Mouse (Mus musculus) thymus, postnatal 14 days (tissue): Measurements from ENCODE around the gene Cds2.
"Not testable (repeated sequence)": the region's sequence is repeated elsewhere in the genome, so short reads cannot be mapped to it uniquely, and the experiment has no call there.

Experiments used
- DNase-seq: peaks from one replicate; pipeline ENCODE4 v3.0.0; 2021

The Cds2 gene

GRCm38 (mm10) chr2:132269217-132269616 lies 6.3 kb downstream of the Cds2 start:
- no peak for DNase-seq

- DNase-seq: no peak
Measured at GRCm38 (mm10) chr2:132270331-132270951, 7.5 kb downstream of the Cds2 start.

GRCm38 (mm10) chr2:132272694-132273389 lies 9.9 kb downstream of the Cds2 start:
- no peak for DNase-seq

- no peak for DNase-seq
Measured at GRCm38 (mm10) chr2:132275527-132275926, 12.6 kb downstream of the Cds2 start.

GRCm38 (mm10) chr2:132276249-132276648 lies 13.3 kb downstream of the Cds2 start:
- no peak for DNase-seq

- no peak for DNase-seq
Measured at GRCm38 (mm10) chr2:132278273-132278853, 15.4 kb downstream of the Cds2 start.

- DNase-seq: no peak
Measured at GRCm38 (mm10) chr2:132279336-132279882, 16.5 kb downstream of the Cds2 start.

GRCm38 (mm10) chr2:132279978-132280377 lies 17.0 kb downstream of the Cds2 start:
- no peak for DNase-seq

- DNase-seq: no peak
Measured at GRCm38 (mm10) chr2:132280518-132281120, 17.7 kb downstream of the Cds2 start.

- DNase-seq: no peak
Measured at GRCm38 (mm10) chr2:132281560-132282452, 18.9 kb downstream of the Cds2 start.

- DNase-seq: no peak
Measured at GRCm38 (mm10) chr2:132282453-132283174, 19.7 kb downstream of the Cds2 start.

- DNase-seq: no peak
Measured at GRCm38 (mm10) chr2:132283236-132284070, 20.5 kb downstream of the Cds2 start.

GRCm38 (mm10) chr2:132284492-132285139 lies 21.7 kb downstream of the Cds2 start:
- no peak for DNase-seq

GRCm38 (mm10) chr2:132285722-132286121 lies 22.8 kb downstream of the Cds2 start:
- not testable (repeated sequence) for DNase-seq

GRCm38 (mm10) chr2:132286376-132287076 lies 23.6 kb downstream of the Cds2 start:
- DNase-seq: no peak

GRCm38 (mm10) chr2:132289213-132289612 lies 26.3 kb downstream of the Cds2 start:
- not testable (repeated sequence) for DNase-seq

- DNase-seq: no peak
Measured at GRCm38 (mm10) chr2:132290808-132291207, 27.9 kb downstream of the Cds2 start.

GRCm38 (mm10) chr2:132291265-132291664 lies 28.3 kb downstream of the Cds2 start:
- no peak for DNase-seq

- no peak for DNase-seq
Measured at GRCm38 (mm10) chr2:132292083-132292482, 29.1 kb downstream of the Cds2 start.
